Mouse (Mus musculus): ENCODE measurements around the gene Gm13889. TPM values are rescaled to one million over a fixed set of nuclear protein-coding genes. Genes with fewer than 3 reads are reported as not detected.

Gm13889 gene
- polyA plus RNA-seq, 1 experiment from 2014 or later = 5.6 TPM

DNA sequence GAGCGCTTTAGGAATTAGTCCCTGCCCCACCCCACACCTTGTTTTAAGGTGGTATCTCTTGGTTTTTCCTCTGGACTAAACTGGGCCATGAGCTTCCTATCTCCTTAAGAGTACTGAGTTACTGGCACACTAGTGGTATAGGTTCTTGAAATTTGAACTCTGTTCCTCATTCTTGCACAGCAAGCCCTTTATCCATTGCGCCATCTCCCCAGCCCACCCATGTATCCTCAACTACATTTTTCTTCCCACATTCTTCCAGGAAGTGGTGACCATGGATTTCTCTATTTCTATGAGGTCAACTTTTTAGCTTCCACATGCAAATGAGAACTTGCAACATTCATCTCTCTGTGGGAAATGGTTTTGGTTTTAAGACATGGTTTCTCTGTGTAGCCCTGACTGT, 43.4 kb downstream of the Gm13889 start:
- H3K36me3 ChIP-seq (ENCODE audit: control insufficient read depth, insufficient read depth, low read length) = no peaks in the 10 kb centered on the region
- DNase-seq (ENCODE audit: low spot score) = no peak
- no peak overlapping the region for H3K9ac ChIP-seq (ENCODE audit: low read length)
- no peak overlapping the region for H3K27ac ChIP-seq (ENCODE audit: low read depth, low read length)
- no peak for ATAC-seq (ENCODE audit: insufficient read depth, low FRiP score, low TSS enrichment)
- WGBS = 90% methylated on average over 2 of the region's 2 CpGs
- no peak overlapping the region for H3K4me3 ChIP-seq (ENCODE audit: low read depth, low read length)
- no peak overlapping the region for H3K4me2 ChIP-seq (ENCODE audit: low read depth)
- H3K9me3 ChIP-seq (ENCODE audit: control insufficient read depth, low read length) = no peaks in the 10 kb centered on the region
- H3K4me1 ChIP-seq (ENCODE audit: control insufficient read depth, insufficient read depth, low read length) = no peaks in the 10 kb centered on the region
- no peaks in the 10 kb centered on the region for H3K27me3 ChIP-seq (ENCODE audit: control insufficient read depth, insufficient read depth, low read length)

DNA sequence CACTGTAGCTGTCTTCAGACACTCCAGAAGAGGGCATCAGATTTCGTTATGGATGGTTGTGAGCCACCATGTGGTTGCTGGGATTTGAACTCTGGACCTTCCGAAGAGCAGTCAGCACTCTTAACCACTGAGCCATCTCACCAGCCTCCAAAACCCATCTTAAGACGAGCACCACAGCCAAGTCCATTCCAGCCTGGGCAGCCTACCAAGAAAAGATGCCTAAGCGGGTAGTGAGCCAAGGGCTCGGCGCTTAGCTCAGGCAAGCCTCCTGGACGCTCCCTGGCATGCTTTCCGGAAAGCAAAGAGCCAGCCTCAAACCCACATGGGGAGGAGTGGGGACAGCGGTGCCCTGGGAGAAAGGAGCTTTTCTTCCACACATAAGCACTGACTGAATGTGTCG, 45.1 kb downstream of the Gm13889 start:
- no peak for ATAC-seq (ENCODE audit: insufficient read depth, low FRiP score, low TSS enrichment)
- no peaks in the 10 kb centered on the region for H3K36me3 ChIP-seq (ENCODE audit: control insufficient read depth, insufficient read depth, low read length)
- no peaks in the 10 kb centered on the region for H3K27me3 ChIP-seq (ENCODE audit: control insufficient read depth, insufficient read depth, low read length)
- 86% methylated on average over 10 of the region's 10 CpGs for WGBS
- no peak for DNase-seq (ENCODE audit: low spot score)
- H3K9me3 ChIP-seq (ENCODE audit: control insufficient read depth, low read length) = no peaks in the 10 kb centered on the region
- H3K27ac ChIP-seq (ENCODE audit: low read depth, low read length) = no peak overlapping the region
- H3K4me2 ChIP-seq (ENCODE audit: low read depth) = no peak overlapping the region
- H3K9ac ChIP-seq (ENCODE audit: low read length) = no peak overlapping the region
- H3K4me3 ChIP-seq (ENCODE audit: low read depth, low read length) = no peak overlapping the region
- H3K4me1 ChIP-seq (ENCODE audit: control insufficient read depth, insufficient read depth, low read length) = peaks cover 6% of the 10 kb centered on the region

DNA sequence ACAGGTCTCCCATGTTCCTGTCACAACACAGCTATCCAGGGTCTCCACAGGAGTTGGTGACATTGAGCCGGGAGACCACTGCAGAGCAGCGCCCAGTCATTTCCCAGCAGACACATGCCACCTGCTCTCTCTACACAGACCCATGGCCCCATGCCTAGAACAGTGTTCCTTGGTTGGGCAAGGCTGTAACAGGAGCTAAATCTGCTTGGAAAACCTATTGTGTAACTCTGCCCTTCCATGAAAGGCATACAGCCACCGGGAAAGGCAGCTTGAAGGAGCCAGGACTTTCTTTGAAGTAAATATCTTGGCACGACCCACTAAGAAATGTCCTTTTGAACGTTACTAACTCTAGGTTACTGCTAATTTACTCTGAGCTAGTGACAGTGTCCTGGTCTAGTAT, 47.3 kb downstream of the Gm13889 start:
- no peak overlapping the region for H3K27ac ChIP-seq (ENCODE audit: low read depth, low read length)
- H3K9me3 ChIP-seq (ENCODE audit: control insufficient read depth, low read length) = no peaks in the 10 kb centered on the region
- DNase-seq (ENCODE audit: low spot score) (no peak), ATAC-seq (ENCODE audit: insufficient read depth, low FRiP score, low TSS enrichment) (no peak)
- no peaks in the 10 kb centered on the region for H3K27me3 ChIP-seq (ENCODE audit: control insufficient read depth, insufficient read depth, low read length)
- H3K36me3 ChIP-seq (ENCODE audit: control insufficient read depth, insufficient read depth, low read length) = no peaks in the 10 kb centered on the region
- H3K4me1 ChIP-seq (ENCODE audit: control insufficient read depth, insufficient read depth, low read length) = peaks cover 9% of the 10 kb centered on the region
- H3K9ac ChIP-seq (ENCODE audit: low read length) = no peak overlapping the region
- 81% methylated on average over 5 of the region's 5 CpGs for WGBS
- no peak overlapping the region for H3K4me2 ChIP-seq (ENCODE audit: low read depth)
- no peak overlapping the region for H3K4me3 ChIP-seq (ENCODE audit: low read depth, low read length)

DNA sequence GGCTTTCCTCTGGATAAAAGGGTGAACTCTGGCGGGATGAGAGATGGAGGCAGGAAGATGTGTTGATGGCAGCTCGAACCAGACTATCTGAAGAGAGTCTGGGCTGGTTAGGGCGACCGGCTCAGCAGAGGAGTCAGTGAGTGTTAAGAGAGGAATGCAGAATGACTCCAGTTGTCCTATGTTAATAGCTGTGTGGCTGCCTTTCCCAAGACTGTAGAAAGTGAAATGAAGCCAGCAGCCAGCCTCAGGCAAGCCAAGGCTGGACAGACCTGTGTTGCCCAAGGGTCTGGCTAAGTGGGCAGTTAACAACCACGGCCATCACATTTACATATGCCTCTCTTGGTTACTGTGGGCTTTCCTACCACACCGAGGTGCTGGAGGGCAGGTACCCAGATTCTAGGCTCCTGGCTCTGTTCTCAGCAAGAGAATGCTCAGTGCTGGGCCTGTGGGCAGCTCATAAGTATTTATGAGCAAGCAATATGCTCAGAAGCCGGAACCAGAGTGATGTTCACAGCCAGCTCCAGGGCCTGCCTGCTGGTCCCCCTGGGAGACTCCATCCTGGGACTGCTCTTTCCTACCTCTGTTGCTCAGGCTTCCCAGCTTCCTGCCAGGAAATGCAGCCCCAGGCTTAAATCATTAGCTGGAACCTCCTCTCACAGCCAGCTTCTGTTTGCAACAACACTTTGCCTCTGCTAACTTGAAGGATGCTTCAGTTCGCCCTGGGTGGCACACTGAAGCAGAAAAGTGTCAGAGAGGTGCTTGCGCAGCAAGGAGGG, 49.3 kb downstream of the Gm13889 start:
- H3K4me1 ChIP-seq (ENCODE audit: control insufficient read depth, insufficient read depth, low read length) = peaks cover 9% of the 10 kb centered on the region
- no peaks in the 10 kb centered on the region for H3K9me3 ChIP-seq (ENCODE audit: control insufficient read depth, low read length)
- DNase-seq (ENCODE audit: low spot score) = no peak
- no peak overlapping the region for H3K27ac ChIP-seq (ENCODE audit: low read depth, low read length)
- no peak overlapping the region for H3K4me3 ChIP-seq (ENCODE audit: low read depth, low read length)
- 62% methylated on average over 9 of the region's 9 CpGs for WGBS
- H3K36me3 ChIP-seq (ENCODE audit: control insufficient read depth, insufficient read depth, low read length) = no peaks in the 10 kb centered on the region
- H3K9ac ChIP-seq (ENCODE audit: low read length) = no peak overlapping the region; the same call in 1 of the 2 replicates
- no peak overlapping the region for H3K4me2 ChIP-seq (ENCODE audit: low read depth)
- no peak for ATAC-seq (ENCODE audit: insufficient read depth, low FRiP score, low TSS enrichment)
- no peaks in the 10 kb centered on the region for H3K27me3 ChIP-seq (ENCODE audit: control insufficient read depth, insufficient read depth, low read length)

DNA sequence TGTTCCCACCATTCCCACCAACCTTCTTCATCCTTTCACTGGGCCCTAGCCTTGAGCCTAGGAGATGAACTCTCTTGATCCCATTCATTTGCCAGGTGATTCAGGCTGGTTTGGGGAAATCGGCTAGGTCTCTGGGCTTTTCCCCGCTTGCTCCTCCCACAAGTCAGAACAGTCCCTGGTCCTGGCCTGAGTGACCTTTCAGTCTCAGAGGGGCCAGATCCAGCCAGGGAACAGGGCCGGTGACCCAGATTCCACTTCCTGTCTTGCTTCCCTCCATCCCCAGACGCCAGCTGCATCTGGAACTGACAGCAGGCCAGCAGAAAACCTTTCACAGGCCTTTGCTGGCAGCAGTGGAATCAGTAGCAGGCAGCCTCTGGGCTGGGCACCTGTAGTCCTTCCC, 50.7 kb downstream of the Gm13889 start:
- Histone ChIP-seq H3K9me3 (ENCODE audit: control insufficient read depth, low read length) (no peaks in the 10 kb centered on the region), H3K4me1 (ENCODE audit: control insufficient read depth, insufficient read depth, low read length) (peaks cover 9% of the 10 kb centered on the region), H3K4me3 (ENCODE audit: low read depth, low read length) (no peak overlapping the region), H3K4me2 (ENCODE audit: low read depth) (no peak overlapping the region), H3K9ac (ENCODE audit: low read length) (no peak overlapping the region), H3K27me3 (ENCODE audit: control insufficient read depth, insufficient read depth, low read length) (no peaks in the 10 kb centered on the region), H3K36me3 (ENCODE audit: control insufficient read depth, insufficient read depth, low read length) (no peaks in the 10 kb centered on the region), H3K27ac (ENCODE audit: low read depth, low read length) (no peak overlapping the region)
- WGBS = 43% methylated on average over 4 of the region's 4 CpGs
- no peak for DNase-seq (ENCODE audit: low spot score)
- no peak for ATAC-seq (ENCODE audit: insufficient read depth, low FRiP score, low TSS enrichment)

Other genes starting within 250 kb of the Gm13889 start
- 73.6 and 77.0 TPM in 2 replicates for gene Ext2, start 134.6 kb downstream of the Gm13889 start, polyA plus RNA-seq (2014; fragmentation: Nextera tagmentation; extraction: Ambion mirVana)
- gene Accs, start 107.3 kb downstream of the Gm13889 start, polyA plus RNA-seq (2014; fragmentation: Nextera tagmentation; extraction: Ambion mirVana) = 5.6 and 7.8 TPM in 2 replicates
- gene Accsl, start 88.0 kb downstream of the Gm13889 start, polyA plus RNA-seq (2014; fragmentation: Nextera tagmentation; extraction: Ambion mirVana) = not detected in 2 replicates
- not detected in 2 replicates for gene Gm27027, start 39.2 kb upstream of the Gm13889 start, polyA plus RNA-seq (2014; fragmentation: Nextera tagmentation; extraction: Ambion mirVana)
- gene Alkbh3, start 53.6 kb upstream of the Gm13889 start, polyA plus RNA-seq (2014; fragmentation: Nextera tagmentation; extraction: Ambion mirVana) = 46.6 and 47.8 TPM in 2 replicates
- 120 and 122 TPM in 2 replicates for gene Hsd17b12, start 200.8 kb upstream of the Gm13889 start, polyA plus RNA-seq (2014; fragmentation: Nextera tagmentation; extraction: Ambion mirVana)

Measured in neural tube, embryonic 11.5 days (tissue).